ENCODE assay signal across 20 mouse cellular contexts in genomic region chr9:103780598-103780997, GRCm38 (mm10). TPM values are rescaled to one million over a fixed set of nuclear protein-coding genes. Genes with fewer than 3 reads are reported as not detected.
"Had no signal": no experiment of that assay in that cellular context is flagged by ENCODE, and none has a peak within 500 bp of the region (broad histone marks: within the 10 kb centered on the region; RNA-seq: fewer than 3 reads in every experiment).

No protein-coding gene starts in this region.

- H3K9ac ChIP-seq: liver, postnatal 0 days; lung, embryonic 15.5 days; midbrain, embryonic 13.5 days; midbrain, embryonic 15.5 days; neural tube, embryonic 12.5 days had no signal

- DNase-seq: liver, postnatal 0 days; lung, adult 2 months; lung, postnatal 14 days; lung, postnatal 36 days; retina, postnatal 1 day; right cerebral cortex, adult 18-20 months; right cerebral cortex, postnatal 25 days; right cerebral cortex, postnatal 4 days; spleen, adult 18-20 months; thymus, adult 18-20 months; thymus, postnatal 14 days; thymus, postnatal 36 days had no signal

- H3K4me3 ChIP-seq: lung, embryonic 15.5 days; megakaryocyte, embryonic 14.5 days; midbrain, embryonic 13.5 days; midbrain, embryonic 15.5 days; neural tube, embryonic 12.5 days had no signal

- H3K27ac ChIP-seq: lung, embryonic 15.5 days; macrophage; midbrain, embryonic 13.5 days; midbrain, embryonic 15.5 days; neural tube, embryonic 12.5 days had no signal

- H3K36me3 ChIP-seq: lung, embryonic 15.5 days; midbrain, embryonic 13.5 days; midbrain, embryonic 15.5 days; neural tube, embryonic 12.5 days had no signal

- H3K9me3 ChIP-seq: lung, embryonic 15.5 days; midbrain, embryonic 13.5 days; midbrain, embryonic 15.5 days; neural tube, embryonic 12.5 days had no signal

- H3K27me3 ChIP-seq: lung, embryonic 15.5 days; megakaryocyte, embryonic 14.5 days; midbrain, embryonic 13.5 days; midbrain, embryonic 15.5 days; neural tube, embryonic 12.5 days had no signal

- H3K4me1 ChIP-seq: lung, embryonic 15.5 days; megakaryocyte, embryonic 14.5 days; midbrain, embryonic 13.5 days; midbrain, embryonic 15.5 days; neural tube, embryonic 12.5 days had no signal

- H3K4me2 ChIP-seq: lung, embryonic 15.5 days; midbrain, embryonic 11.5 days; midbrain, embryonic 13.5 days; midbrain, embryonic 15.5 days; neural tube, embryonic 12.5 days had no signal

- ATAC-seq: liver, postnatal 0 days; lung, postnatal 0 days; midbrain, embryonic 13.5 days; midbrain, embryonic 15.5 days had no signal

RNA-seq across cellular contexts. Expression of gene Tmem108, which starts 19.0 kb away (rescaled TPM):
- polyA plus RNA-seq: macrophage had no signal
